Comparison of ENCODE assay signal across 2 mouse cellular contexts in genomic region chr7:109522084-109522483, GRCm38 (mm10).
TF ChIP-seq lines count a peak whose summit lies in the region.

No protein-coding gene starts in this region.

TF ChIP-seq in C2C12, 6 proteins besides CTCF, POLR2A, EP300 and RAD21:
- TF ChIP-seq MYOD1 (IDR thresholded peaks at IDR 0.05; ENCODE audit: control insufficient read depth, insufficient read length, low read depth) (no peak), FOSL1 (IDR thresholded peaks at IDR 0.05; ENCODE audit: insufficient read depth, low read length, poor library complexity, severe bottlenecking) (no peak), CEBPB (IDR thresholded peaks at IDR 0.05; ENCODE audit: low read depth) (no peak), MYOG (IDR thresholded peaks at IDR 0.05; ENCODE audit: control insufficient read depth, extremely low read depth, insufficient read length) (no peak), USF1 (IDR thresholded peaks at IDR 0.05; ENCODE audit: low read depth) (no peak)

TF ChIP-seq in MEL, 35 proteins besides CTCF, POLR2A, EP300 and RAD21 (continued from another document):
- TF ChIP-seq E2F4 (IDR thresholded peaks at IDR 0.05; ENCODE audit: borderline replicate concordance, low read depth, low read length): no peak
- TF ChIP-seq POLR2AphosphoS5 (IDR thresholded peaks at IDR 0.05; ENCODE audit: borderline replicate concordance, low read depth, low read length): peak; percentile 15; the same call in 1 of the 2 replicates
- TF ChIP-seq CHD1 (IDR thresholded peaks at IDR 0.05; ENCODE audit: low read depth, low read length): no peak
- TF ChIP-seq MYB (IDR thresholded peaks at IDR 0.05; ENCODE audit: low read depth, low read length): 0 out of 2 replicates have a peak, but pooled peaks have one; percentile 31
- TF ChIP-seq ETS1 (IDR thresholded peaks at IDR 0.05; ENCODE audit: low read depth, low read length): no peak
- no peak for TF ChIP-seq SMC3 (IDR thresholded peaks at IDR 0.05; ENCODE audit: low read depth, low read length)
